27 mouse cellular contexts compared by ENCODE assay signal in genomic region chr14:76464967-76465366, GRCm38 (mm10). TPM values are rescaled to one million over a fixed set of nuclear protein-coding genes. Genes with fewer than 3 reads are reported as not detected.
A peak's percentile ranks its signal among the peaks of the same experiment; 100 is the strongest.
DNase-seq lines count a peak whose midpoint lies in the region; ATAC-seq and TF ChIP-seq lines count a peak whose summit lies in the region.
"Had no signal": no experiment of that assay in that cellular context is flagged by ENCODE, and none has a peak within 500 bp of the region (broad histone marks: within the 10 kb centered on the region; RNA-seq: fewer than 3 reads in every experiment).

No protein-coding gene starts in this region.

- no peak overlapping the region for H3K4me3 ChIP-seq in gastrocnemius, adult 2 months
- no peak overlapping the region for H3K4me3 ChIP-seq in lung, embryonic 14.5 days (ENCODE audit: low read depth, low read length)
- H3K4me3 ChIP-seq in midbrain, embryonic 13.5 days (replicated peaks): no peak overlapping the region
- H3K4me3 ChIP-seq: erythroblast, embryonic 14.5 days; kidney, embryonic 15.5 days; limb, embryonic 12.5 days; liver, embryonic 15.5 days; neural tube, embryonic 13.5 days had no signal

- intact Hi-C loops in gastrocnemius, adult 2 months (cut with DNase I): loop anchor here (10.0 kb wide), 1 partner anchor 160 kb away; no protein-coding TSS in a partner anchor

- H3K4me1 ChIP-seq in lung, embryonic 14.5 days (ENCODE audit: insufficient read depth): peaks cover 50% of the 10 kb centered on the region
- H3K4me1 ChIP-seq in midbrain, embryonic 13.5 days (replicated peaks): peaks cover 31% of the 10 kb centered on the region
- H3K4me1 ChIP-seq: liver, embryonic 15.5 days had no signal

- H3K27me3 ChIP-seq in lung, embryonic 14.5 days (ENCODE audit: insufficient read depth, low read length): no peaks in the 10 kb centered on the region
- H3K27me3 ChIP-seq in midbrain, embryonic 13.5 days: no peaks in the 10 kb centered on the region
- H3K27me3 ChIP-seq: kidney, embryonic 15.5 days; limb, embryonic 12.5 days; liver, embryonic 15.5 days; neural tube, embryonic 13.5 days; Patski had no signal

- H3K4me2 ChIP-seq in lung, embryonic 14.5 days: no peak overlapping the region
- H3K4me2 ChIP-seq in midbrain, embryonic 13.5 days (replicated peaks): no peak overlapping the region
- H3K4me2 ChIP-seq: heart, embryonic 11.5 days; kidney, embryonic 15.5 days; limb, embryonic 12.5 days; liver, embryonic 15.5 days; neural tube, embryonic 13.5 days had no signal

- H3K9ac ChIP-seq in lung, embryonic 14.5 days: 0 out of 2 replicates have a peak overlapping the region, but pooled peaks have one; percentile 17
- H3K9ac ChIP-seq in midbrain, embryonic 13.5 days (replicated peaks): 0 out of 2 replicates have a peak overlapping the region, but pooled peaks have one; percentile 24
- H3K9ac ChIP-seq: kidney, embryonic 15.5 days; limb, embryonic 12.5 days; liver, embryonic 15.5 days; neural tube, embryonic 13.5 days had no signal

- no peak for ATAC-seq in lung, embryonic 14.5 days (ENCODE audit: insufficient read depth)
- no peak for ATAC-seq in midbrain, embryonic 13.5 days
- ATAC-seq: inflammation-experienced regulatory T-cells, adult 6 months; Patski had no signal

- no peaks in the 10 kb centered on the region for H3K36me3 ChIP-seq in lung, embryonic 14.5 days (ENCODE audit: insufficient read depth)
- H3K36me3 ChIP-seq in midbrain, embryonic 13.5 days: peaks cover 8% of the 10 kb centered on the region; the same call in 1 of the 2 replicates
- H3K36me3 ChIP-seq: kidney, embryonic 15.5 days; liver, embryonic 15.5 days had no signal

- no peaks in the 10 kb centered on the region for H3K9me3 ChIP-seq in lung, embryonic 14.5 days (ENCODE audit: low read depth, low read length)
- no peaks in the 10 kb centered on the region for H3K9me3 ChIP-seq in midbrain, embryonic 13.5 days
- H3K9me3 ChIP-seq: kidney, embryonic 15.5 days; limb, embryonic 12.5 days; liver, embryonic 15.5 days; neural tube, embryonic 13.5 days had no signal

- no peak for DNase-seq in gastrocnemius, adult 2 months
- no peak for DNase-seq in gastrocnemius, adult 18-20 months (ENCODE audit: low spot score)
- DNase-seq in lung, embryonic 14.5 days: peak; percentile 60
- DNase-seq in lung, postnatal 14 days: no peak
- DNase-seq in brain, embryonic 14.5 days (ENCODE audit: low read depth): peak; percentile 51
- DNase-seq in embryo, embryonic 10 days (ENCODE audit: low spot score): no peak
- DNase-seq: adrenal gland, postnatal 10 days; cerebellum, adult 11 months; cerebellum, adult 9-10 months; cerebellum, postnatal 36 days; embryo, embryonic 11 days; gastrocnemius, postnatal 25 days; heart, adult 11 months; heart, postnatal 4 days; kidney, adult 11 months; kidney, postnatal 25 days; lung, postnatal 10 days; thymus, postnatal 4 days had no signal

- peak overlapping the region; percentile 57 for H3K27ac ChIP-seq in gastrocnemius, adult 2 months
- H3K27ac ChIP-seq in lung, embryonic 14.5 days (ENCODE audit: low read depth): peak overlapping the region; percentile 56; the same call in 1 of the 2 replicates
- no peak overlapping the region for H3K27ac ChIP-seq in midbrain, embryonic 13.5 days
- H3K27ac ChIP-seq: kidney, embryonic 15.5 days; limb, embryonic 12.5 days; liver, embryonic 15.5 days; neural tube, embryonic 13.5 days had no signal

- WGBS in lung, embryonic 14.5 days: 46% methylated on average over 3 of the region's 3 CpGs
- 81% methylated on average over 3 of the region's 3 CpGs for WGBS in midbrain, embryonic 13.5 days

- TF ChIP-seq CTCF in gastrocnemius, adult 2 months (IDR thresholded peaks at IDR 0.05): no peak
- no peak for TF ChIP-seq CTCF in lung, embryonic 14.5 days (IDR thresholded peaks at IDR 0.05; ENCODE audit: low read depth)
- TF ChIP-seq CTCF in brain, embryonic 14.5 days (IDR thresholded peaks at IDR 0.05; ENCODE audit: borderline replicate concordance, extremely low read depth, insufficient read depth, insufficient read length): no peak

- TF ChIP-seq POLR2A in brain, embryonic 14.5 days (IDR thresholded peaks at IDR 0.05; ENCODE audit: borderline replicate concordance, extremely low read depth, insufficient read depth, insufficient read length, poor library complexity, severe bottlenecking): no peak

RNA-seq across cellular contexts. Expression of gene Tsc22d1, which starts 50.2 kb away (rescaled TPM):
- total RNA-seq in gastrocnemius, adult 2 months (2021): 100 to 1,000 TPM; 131 to 151 TPM
- total RNA-seq in gastrocnemius, adult 18-20 months (2021): 100 to 1,000 TPM; 110 to 142 TPM
- polyA plus RNA-seq in lung, embryonic 14.5 days (2014; fragmentation: Nextera tagmentation; extraction: Ambion mirVana): 645 and 660 TPM in 2 replicates
- polyA plus RNA-seq in brain, embryonic 14.5 days (2012; rRNA removed): 563 and 565 TPM in 2 replicates
- 644 and 657 TPM in 2 replicates for polyA plus RNA-seq in midbrain, embryonic 13.5 days (2015; fragmentation: Nextera tagmentation; extraction: Ambion mirVana)

Comparison
In these comparisons a context has a peak if more than half of its experiments do, and no peak if none do; other contexts are left out.
1. DNase-seq: peak in lung, embryonic 14.5 days (single experiment) and brain, embryonic 14.5 days (single experiment); none in gastrocnemius, adult 2 months (single experiment), gastrocnemius, adult 18-20 months (single experiment), lung, postnatal 14 days (single experiment) and embryo, embryonic 10 days (single experiment).